Mouse (Mus musculus) brain, adult 2 months (tissue): ENCODE data around the gene Kif1c.
"Not testable (repeated sequence)": the region's sequence is repeated elsewhere in the genome, so short reads cannot be mapped to it uniquely, and the experiment has no call there.

ENCODE experiments used
- DNase-seq: peaks from one replicate; pipeline ENCODE4 v3.0.0; 2011; ENCODE audit warnings: low read depth, low spot score

The Kif1c gene

DNA sequence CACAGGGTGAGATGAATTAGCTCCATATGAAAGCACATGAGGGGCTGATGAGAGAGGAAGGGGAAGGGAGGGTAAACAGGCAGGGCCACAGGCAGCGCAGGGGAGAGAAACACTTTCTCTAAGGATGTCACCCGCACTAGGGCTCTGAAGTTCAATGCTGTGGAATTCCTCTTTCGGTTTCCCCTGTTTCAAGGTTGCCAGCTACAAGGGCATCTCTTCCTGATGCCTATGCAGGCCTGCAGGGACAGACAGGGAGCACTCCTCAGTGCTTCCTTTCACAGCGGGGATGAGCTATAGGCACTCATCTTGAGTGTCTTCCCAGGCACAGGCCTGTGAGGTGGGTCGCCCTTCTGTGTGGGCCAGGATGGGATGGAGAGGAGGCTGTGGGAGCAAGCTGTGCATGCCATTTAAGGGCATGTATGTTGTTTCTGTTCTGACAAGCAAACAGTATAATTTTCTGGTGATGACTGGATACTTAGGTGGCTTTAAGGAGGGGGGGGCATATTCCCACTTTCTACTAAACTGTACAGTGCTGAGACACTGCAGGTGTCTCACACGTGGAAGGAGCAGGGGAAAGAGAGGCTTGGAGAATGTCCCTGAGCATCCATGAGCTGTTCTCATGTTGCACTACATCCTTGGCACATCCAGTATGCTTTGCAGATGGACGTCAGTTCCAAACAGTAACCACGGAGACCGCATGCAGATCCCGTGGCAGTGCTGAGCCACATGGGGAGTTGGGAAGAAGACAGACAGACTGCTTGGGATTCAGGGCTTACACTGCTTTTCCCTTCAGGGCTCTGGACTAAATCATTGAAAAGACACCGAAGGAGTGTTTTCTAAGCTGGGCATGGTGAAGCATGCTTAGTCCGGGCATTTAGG is 42.5 kb downstream of the Kif1c start:
- DNase-seq: peak; percentile 58

DNA sequence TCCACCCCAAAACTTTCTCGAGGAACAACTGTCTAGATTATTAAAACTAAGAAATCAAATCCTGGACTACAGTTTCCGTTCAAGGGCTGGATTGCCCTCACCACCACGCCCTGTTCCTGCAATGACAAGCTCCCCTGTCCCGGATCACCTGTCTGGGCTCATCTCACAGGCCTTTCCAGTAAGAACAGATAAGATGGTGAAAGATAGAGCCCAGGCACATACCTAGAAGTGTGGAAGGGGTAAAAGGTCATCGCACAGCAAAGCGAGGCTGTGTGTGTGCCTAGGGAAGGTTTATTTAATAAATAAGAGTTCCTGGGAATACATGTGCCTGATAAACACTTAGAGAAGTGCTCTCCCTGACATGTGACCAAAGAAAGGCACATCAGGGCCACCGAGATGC is 45.3 kb downstream of the Kif1c start:
- no peak for DNase-seq

DNA sequence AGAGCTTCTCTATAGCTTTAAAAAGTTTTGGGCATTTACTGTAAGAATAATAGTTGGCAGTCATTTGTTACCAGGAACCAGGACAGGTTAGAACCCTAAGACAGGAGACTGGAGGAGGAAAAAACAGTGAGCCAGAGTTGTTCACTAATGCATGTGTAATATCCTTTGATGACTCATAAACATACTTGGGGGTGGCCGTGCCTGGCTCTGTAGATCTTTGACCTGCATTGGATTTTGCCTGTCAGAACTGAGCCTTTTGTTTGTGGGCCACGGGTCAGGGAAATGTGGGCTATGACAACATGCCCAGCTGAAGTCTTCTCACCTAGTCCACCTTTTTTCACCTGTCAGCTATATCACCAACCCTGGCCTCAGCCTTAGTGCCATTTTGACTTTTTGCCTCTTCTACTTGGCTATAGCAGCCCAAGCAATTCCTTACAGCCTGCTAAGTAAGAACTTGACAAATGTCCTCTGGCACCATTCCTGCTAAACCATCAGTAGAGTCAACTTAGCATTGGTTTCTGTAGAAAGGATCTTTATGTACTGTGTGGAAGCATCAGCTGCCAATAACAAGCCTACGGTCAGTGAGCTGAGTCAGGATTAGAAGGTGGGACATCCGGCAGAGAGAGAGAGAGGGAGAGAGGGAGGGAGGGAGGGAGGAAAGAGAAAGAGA is 47.7 kb downstream of the Kif1c start:
- DNase-seq: no peak

DNA sequence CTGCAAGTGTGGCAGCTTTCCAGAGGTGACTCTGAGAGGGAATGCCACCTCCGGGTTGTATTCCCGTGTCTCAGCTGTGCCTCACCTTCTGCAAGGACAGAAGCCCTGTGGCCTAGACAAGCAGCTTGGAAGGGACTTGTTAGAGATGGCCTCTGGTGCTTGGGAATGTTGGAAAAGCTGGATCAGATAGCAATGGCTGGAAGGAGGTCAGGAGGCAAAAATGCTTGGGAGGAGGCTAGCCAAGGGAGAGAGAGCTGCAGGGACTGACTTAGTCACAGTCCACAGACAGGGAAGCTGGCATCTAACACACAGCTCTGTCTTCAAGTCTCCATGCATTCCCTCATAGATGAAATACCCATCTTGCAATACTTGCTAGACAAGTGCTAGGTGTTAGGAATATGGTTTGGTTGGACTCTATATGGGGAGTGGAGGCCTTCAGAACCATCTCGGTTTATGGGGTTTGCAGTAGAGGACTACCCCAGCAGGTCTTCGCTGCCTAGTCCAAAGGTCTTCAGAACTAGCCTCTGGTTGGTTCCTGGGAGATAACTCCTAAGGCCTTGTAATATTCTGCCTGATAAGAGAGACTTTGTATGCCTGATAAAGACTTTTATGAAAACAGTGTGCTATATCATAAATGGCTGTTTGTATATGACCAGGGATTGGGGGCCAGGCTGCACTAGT is 52.1 kb downstream of the Kif1c start:
- no peak for DNase-seq

DNA sequence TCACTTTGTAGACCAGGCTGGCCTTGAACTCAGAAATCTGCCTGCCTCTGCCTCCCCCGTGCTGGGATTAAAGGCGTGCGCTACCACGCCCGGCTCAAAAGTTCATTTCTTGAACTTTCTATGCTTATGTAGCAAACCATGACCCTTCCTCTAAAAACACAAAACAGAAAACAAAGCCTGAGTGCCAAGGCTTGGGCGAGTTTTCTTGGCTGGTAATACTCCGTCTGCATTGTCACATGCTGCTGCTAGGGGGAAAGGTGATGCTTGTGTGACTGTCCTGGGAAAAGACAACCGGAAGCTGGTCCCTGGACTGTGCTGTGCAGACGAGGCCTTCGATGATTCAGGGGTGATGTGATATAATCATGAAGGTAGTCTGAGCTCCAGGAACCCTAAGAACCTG is 52.8 kb downstream of the Kif1c start:
- no peak for DNase-seq

DNA sequence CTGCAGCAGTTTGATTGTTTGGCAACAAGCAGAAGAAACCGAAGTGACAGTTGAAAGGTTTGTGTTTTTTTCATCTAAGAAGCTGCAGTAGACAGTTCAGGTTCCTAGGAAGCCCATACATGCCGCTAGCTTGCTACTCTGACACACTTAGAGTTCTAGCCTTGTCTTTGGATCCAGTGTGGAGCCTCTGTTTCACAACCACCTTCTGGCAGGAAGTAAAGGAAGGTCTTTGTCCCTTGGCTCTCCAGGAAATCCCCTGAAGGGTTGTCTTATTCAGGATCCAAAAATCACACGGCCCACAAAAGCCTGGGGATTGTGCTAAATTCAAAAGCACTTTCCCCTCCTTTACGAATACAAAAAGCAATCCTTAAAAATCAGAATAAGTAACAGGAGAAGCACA is 54.1 kb downstream of the Kif1c start:
- DNase-seq: no peak

DNA sequence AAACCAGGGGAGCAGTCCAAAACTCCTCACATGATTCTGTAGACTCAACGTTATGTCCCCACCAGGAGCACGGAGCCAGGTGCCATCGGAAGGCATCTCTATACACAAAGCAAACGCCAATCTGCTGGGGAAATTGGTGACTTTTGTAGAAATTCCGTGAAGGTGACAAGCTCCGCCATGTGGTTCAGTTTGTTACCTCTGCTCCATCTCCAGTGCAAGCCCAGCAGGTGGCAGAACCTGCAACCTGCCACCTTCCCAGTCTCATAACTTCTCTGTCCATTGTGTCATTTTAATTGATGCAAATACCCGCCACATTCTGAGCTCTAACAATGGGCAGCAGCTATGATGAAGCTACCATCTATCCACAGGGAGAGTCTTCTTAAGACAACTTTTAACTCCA is 54.6 kb downstream of the Kif1c start:
- no peak for DNase-seq

DNA sequence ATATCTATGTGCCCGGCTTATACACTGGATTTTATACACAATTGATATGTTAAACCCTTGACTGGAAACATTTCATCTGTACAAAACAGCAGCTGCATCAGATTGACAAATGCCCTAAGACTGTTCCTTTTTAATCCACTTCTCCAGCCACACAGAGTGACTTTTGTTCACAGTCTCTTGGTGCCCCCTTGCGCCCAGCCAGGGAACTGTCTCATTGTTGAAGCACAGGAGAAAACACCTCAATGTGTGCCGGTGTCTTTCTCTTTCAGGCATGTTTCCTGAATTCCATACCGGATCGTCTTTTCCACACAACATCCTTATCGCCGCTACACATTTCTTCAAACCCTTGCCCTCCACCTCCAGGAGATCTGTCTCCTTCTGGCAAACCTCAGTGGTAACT is 55.3 kb downstream of the Kif1c start:
- peak; percentile 83 for DNase-seq

DNA sequence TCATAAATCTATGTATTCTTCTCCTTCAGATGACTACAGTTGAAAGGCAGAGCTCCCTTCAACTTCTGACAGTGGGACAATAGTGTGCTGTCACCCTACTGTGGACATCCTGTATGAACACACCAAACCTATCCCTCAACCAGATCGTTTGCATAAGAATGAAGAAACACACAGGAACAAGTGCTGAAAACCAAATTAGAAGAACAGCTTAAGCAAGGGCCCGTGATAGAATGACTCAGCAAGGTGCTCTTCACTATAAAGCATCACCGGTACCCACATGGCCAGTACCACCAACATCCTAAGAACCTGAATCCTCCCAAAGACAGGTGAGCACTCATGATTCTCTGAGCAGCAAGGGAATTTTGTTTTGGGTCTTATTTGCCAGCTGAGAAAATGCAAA is 60.1 kb downstream of the Kif1c start:
- not testable (repeated sequence) for DNase-seq

DNA sequence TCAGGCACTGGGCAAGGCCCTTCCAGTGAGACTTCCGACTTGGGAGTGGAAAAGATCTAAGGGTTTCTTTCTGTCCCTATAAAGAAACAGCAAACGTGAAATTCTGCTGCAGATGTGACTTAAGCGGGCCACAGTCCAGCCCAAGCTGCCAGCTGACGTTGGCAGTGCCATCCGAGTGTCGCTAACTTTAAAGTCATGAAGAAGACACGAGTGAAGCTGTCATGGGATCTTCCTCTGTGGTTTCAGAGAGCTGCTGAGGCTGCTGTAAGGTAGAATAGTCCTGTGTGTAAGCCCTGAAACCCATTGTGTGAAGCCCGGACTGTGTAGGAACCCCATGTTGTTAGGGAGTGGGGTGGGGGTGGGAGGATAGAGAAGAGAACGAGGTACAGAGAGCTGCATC is 62.3 kb downstream of the Kif1c start:
- no peak for DNase-seq

DNA sequence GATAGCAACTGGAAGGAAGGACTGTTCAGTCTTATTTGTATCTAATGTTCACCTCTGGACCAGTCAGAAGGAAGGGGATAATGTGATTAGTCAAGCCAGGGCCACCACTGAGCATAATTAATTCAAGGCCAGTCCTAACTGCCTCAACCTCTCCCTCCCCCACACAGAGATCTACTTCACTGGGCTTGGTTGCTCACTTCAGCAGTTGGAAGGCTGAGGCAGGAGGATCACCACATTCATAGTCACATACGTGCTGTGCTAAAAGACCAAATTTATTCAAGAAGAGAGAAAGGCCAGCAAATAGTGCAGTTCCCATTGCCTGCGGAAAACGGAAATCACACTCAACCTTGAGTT is 63.2 kb downstream of the Kif1c start:
- DNase-seq: no peak

DNA sequence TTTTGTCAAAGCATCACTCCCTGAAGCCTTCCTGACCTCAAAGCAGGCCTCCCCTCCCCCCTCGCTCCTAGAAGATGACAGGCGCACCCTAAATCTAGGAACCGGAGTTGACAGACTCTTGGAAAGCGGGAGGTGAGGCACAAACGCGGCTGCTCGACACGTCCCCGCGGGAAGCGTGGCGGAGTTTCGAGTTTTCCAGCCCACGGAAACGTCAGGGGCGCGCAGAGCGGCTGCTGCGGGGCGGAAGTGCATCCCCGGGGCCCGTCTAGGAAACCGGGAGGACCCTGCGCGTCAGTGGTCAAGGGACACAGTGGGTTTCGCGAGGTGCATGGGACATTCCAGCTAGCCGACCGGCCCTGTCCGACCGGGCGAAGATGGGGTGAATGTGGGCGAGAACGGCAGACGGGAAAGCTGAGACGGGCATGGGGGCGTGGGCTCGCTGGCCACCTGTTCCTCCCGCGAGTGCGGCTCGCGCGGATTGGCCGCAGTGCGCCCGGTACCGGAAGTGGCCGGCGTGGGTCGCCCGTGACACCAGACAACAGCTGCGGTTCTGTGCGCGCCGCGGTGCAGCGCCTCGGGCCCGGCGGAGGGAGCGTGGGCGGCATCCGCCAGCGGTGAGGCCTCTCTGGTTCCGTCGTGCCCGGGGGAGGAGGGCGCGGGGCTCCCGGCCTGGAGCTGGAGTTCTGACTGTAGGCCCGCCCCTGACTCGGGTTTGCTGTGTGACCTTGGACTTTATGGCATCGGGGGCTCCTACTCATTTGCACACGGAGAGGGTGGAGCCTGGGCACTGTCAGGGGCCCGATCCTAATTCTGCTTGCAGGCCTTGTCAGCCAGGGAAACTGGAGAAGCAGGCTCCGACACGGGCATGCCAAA is 63.8 kb downstream of the Kif1c start, which contains the start of gene Zfp3:
Gene Zfp3 (plus strand): TSS at position 274 of the 873 bp plus-strand sequence.
- DNase-seq: peak; percentile 94

DNA sequence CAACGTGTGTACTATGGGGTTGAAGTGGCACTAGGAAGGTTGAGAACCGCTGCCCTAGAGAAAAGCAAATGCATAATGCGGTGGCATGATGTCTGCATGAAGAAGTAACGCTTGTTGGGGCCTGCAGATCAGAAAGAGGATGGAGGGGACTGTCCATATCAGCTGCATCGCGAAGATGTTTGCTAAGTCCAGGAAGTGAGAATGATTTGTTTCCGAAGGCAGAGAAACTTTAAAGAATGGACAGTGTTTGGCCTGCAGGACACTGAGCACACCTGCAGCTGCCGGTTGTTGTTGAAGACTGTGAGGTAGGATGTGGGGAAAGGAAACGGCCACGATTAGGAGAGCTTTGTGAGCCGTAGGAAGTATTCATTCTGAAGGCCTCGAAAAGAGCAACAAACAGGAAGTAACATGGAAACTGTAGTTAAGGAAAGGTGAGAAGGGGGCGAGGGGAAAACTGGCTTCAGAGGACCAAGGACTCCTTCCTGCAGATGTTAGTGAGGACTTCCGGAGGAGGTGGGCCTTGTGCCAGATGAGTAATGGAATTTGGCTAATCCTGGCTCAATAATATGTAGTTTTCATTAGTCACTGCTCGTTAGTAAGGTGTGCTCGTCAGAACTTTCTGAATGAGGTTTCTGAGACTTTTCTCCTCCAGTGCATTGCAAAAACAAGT is 65.6 kb downstream of the Kif1c start:
- no peak for DNase-seq

DNA sequence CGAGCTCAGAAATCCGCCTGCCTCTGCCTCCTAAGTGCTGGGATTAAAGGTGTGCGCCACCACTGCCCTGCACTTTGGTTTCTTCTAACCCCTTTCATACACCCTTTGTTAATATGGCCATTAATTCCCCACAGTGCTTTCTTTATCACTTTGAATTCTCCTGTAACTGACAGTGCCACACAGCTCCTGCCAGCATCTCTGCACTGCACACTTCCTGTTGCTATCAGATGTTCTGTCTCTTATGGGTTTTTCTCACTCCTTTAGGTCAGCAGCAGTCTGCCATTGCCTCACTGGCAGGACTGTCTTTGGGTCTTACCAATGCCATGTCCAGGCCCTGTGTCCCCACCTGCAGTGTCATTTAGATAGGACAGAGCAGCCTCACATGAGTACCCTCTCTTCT is 70.5 kb downstream of the Kif1c start:
- DNase-seq: no peak

DNA sequence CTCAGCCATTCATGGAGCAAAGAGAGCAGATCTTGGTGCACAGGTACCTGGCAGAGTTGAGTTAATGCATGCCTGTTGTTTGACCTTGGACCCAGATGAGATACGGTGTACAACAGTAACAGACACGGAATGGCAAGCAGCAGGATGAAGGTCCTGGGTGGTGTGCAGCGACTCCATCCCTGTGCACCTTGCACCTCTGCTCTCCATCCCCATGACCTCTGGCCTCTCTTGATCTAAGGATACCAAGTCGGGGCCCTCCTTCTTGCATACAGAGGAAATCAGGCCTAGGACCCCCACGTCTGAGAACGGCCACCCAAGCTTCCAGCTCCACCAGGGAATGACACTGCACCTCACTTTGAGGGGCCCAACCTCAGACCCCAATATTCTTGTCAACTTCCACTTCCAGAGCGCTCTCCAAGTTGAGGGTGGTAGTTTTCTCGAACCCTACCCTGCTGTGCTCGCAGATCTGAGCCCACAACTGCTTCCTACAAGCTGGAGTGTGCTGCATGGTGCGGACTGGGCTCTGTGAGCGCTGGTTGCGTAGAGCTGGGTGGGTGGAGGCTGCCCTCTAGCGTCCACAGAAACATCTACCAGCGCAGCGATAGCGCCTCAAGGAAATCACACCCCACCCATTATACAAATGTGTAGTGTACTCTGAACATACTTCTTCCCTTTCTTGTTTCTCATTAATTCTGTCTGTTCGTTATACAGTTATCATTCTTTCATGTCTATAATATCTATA is 76.7 kb downstream of the Kif1c start:
- DNase-seq: peak; percentile 89

DNA sequence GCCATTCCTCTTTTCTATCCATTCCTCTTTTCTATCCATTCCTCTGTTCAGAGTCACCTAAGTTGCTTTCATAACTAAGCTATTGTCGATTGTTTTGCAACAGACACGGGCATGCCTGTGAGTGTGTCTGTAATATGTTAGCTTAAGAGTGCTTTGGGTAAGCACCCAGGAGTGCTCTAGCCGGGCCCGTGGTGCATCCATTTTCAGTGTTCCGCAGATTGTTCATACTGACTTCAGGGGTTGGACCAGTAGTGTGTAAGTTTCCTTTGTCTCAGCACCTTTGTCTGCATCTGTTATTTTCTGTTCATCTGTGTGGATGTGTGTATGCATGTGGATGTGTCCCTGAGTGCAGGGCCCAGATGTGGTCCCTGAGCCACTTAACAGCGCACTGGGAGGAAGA is 77.3 kb downstream of the Kif1c start:
- no peak for DNase-seq

DNA sequence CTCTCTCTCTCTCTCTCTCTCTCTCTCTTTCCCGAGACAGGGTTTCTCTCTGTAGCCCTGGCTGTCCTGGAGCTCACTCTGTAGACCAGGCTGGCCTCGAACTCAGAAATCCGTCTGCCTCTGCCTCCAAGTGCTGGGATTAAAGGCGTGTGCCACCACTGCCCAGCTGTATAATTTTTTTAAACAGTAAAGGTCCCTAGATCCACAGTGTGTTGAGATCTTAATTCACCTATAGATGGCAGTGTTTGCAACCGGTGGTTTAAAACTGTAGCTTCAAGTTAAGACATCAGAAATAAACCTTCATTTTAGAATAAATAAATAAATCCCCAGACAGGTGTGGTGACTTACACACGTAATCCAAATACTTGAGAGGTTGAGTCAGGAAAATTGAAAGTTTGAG is 77.7 kb downstream of the Kif1c start:
- DNase-seq: peak; percentile 51
